Mouse (Mus musculus): Measurements from ENCODE around the gene Zfyve21. TPM values are rescaled to one million over a fixed set of nuclear protein-coding genes. Genes with fewer than 3 reads are reported as not detected.

Zfyve21 gene
- polyA plus RNA-seq, 1 experiment from 2014 or later: 95.6 TPM

Other genes starting within 250 kb of the Zfyve21 start
- 36.9 and 38.6 TPM in 2 replicates for gene Mark3, start 239.6 kb upstream of the Zfyve21 start, polyA plus RNA-seq (2014; fragmentation: Nextera tagmentation; extraction: Ambion mirVana)
- gene Ckb, start 141.8 kb upstream of the Zfyve21 start, polyA plus RNA-seq (2014; fragmentation: Nextera tagmentation; extraction: Ambion mirVana): 91.3 and 94.1 TPM in 2 replicates
- gene Trmt61a, start 136.1 kb upstream of the Zfyve21 start, polyA plus RNA-seq (2014; fragmentation: Nextera tagmentation; extraction: Ambion mirVana): 16.8 and 21.0 TPM in 2 replicates
- 41.0 and 44.7 TPM in 2 replicates for gene Bag5, start 100.9 kb upstream of the Zfyve21 start, polyA plus RNA-seq (2014; fragmentation: Nextera tagmentation; extraction: Ambion mirVana)
- gene Apopt1, start 100.9 kb upstream of the Zfyve21 start, polyA plus RNA-seq (2014; fragmentation: Nextera tagmentation; extraction: Ambion mirVana): 60.3 and 67.7 TPM in 2 replicates
- gene Klc1, start 55.3 kb upstream of the Zfyve21 start, polyA plus RNA-seq (2014; fragmentation: Nextera tagmentation; extraction: Ambion mirVana): 56.8 and 59.3 TPM in 2 replicates
- gene Xrcc3, start 297 bp upstream of the Zfyve21 start, polyA plus RNA-seq (2014; fragmentation: Nextera tagmentation; extraction: Ambion mirVana): 20.0 and 20.9 TPM in 2 replicates
- 10.8 TPM in 2 replicates for gene Ppp1r13b, start 93.9 kb downstream of the Zfyve21 start, polyA plus RNA-seq (2014; fragmentation: Nextera tagmentation; extraction: Ambion mirVana)
- 702 and 735 TPM in 2 replicates for gene Atp5mpl, start 152.8 kb downstream of the Zfyve21 start, polyA plus RNA-seq (2014; fragmentation: Nextera tagmentation; extraction: Ambion mirVana)
- gene Tdrd9, start 157.4 kb downstream of the Zfyve21 start, polyA plus RNA-seq (2014; fragmentation: Nextera tagmentation; extraction: Ambion mirVana): 0.06 and 0.40 TPM in 2 replicates
- not detected in 2 replicates for gene Rd3l, start 167.1 kb downstream of the Zfyve21 start, polyA plus RNA-seq (2014; fragmentation: Nextera tagmentation; extraction: Ambion mirVana)